Mouse (Mus musculus) limb, embryonic 14.5 days (tissue): Measurements from ENCODE around the gene Laptm5. TPM values are rescaled to one million over a fixed set of nuclear protein-coding genes. Genes with fewer than 3 reads are reported as not detected.

Experiments used
- ATAC-seq: fragments of 200-750 bp; cut with Nextera tagmentation; 2 replicates; pipeline ENCODE4 v1.8.0; 2017; ENCODE audit warnings: low read depth, moderate number of reproducible peaks, moderate TSS enrichment; ENCODE audit not compliant: low FRiP score
- DNase-seq: peaks from one replicate; pipeline ENCODE4 v3.0.0-alpha.2; 2015; ENCODE audit warnings: low spot score
- H3K27ac ChIP-seq: fragments of 300-500 bp; sonication (generic); replicated peaks from 2 replicates; pipeline ENCODE4 v1.5.1; 2014; ENCODE audit warnings: low read depth, mild to moderate bottlenecking, low read length, moderate library complexity, mixed read lengths
- H3K27me3 ChIP-seq: fragments of 300-500 bp; sonication (generic); 2 replicates; pipeline ENCODE4 v1.6.1; 2014; ENCODE audit warnings: low read length, mixed read lengths; ENCODE audit not compliant: control insufficient read depth, insufficient read depth
- H3K36me3 ChIP-seq: fragments of 300-500 bp; sonication (generic); 2 replicates; pipeline ENCODE4 v1.6.1; 2014; ENCODE audit warnings: mild to moderate bottlenecking, low read length, moderate library complexity, mixed read lengths; ENCODE audit not compliant: control insufficient read depth, insufficient read depth
- H3K4me1 ChIP-seq: fragments of 300-500 bp; sonication (generic); 2 replicates; pipeline ENCODE4 v1.6.1; 2014; ENCODE audit warnings: antibody characterized with exemption, low read length, mixed read lengths; ENCODE audit not compliant: control insufficient read depth, insufficient read depth
- H3K4me2 ChIP-seq: fragments of 300-500 bp; sonication (generic); replicated peaks from 2 replicates; pipeline ENCODE4 v1.6.1; 2014; ENCODE audit warnings: low read depth, mild to moderate bottlenecking, low read length, moderate library complexity; ENCODE audit not compliant: severe bottlenecking
- H3K4me3 ChIP-seq: fragments of 300-500 bp; sonication (generic); replicated peaks from 2 replicates; pipeline ENCODE4 v1.5.1; 2014; ENCODE audit warnings: low read length
- H3K9ac ChIP-seq: fragments of 300-500 bp; sonication (generic); 2 replicates; pipeline ENCODE4 v1.6.1; 2014; ENCODE audit warnings: mild to moderate bottlenecking, low read depth, low read length, moderate library complexity; ENCODE audit not compliant: severe bottlenecking
- H3K9me3 ChIP-seq: fragments of 300-500 bp; sonication (generic); 2 replicates; pipeline ENCODE4 v1.6.1; 2016; ENCODE audit warnings: low read length; ENCODE audit not compliant: control insufficient read depth
- POLR2A ChIP-seq: fragments of 200-500 bp; IDR thresholded peaks from 2 replicates; pipeline ENCODE4 v1.8.0; 2012; ENCODE audit warnings: inconsistent platforms, mild to moderate bottlenecking, moderate library complexity, borderline replicate concordance; ENCODE audit not compliant: insufficient read depth, insufficient read length; ENCODE audit errors: extremely low read depth
- WGBS: fragments of 180-500 bp; shearing (Covaris S2); extraction: QIAGEN DNeasy Blood & Tissue Kit; methylation state at CpG from one replicate; pipeline ENCODE4 v1.1.7; 2014; 5-methylcytosine and 5-hydroxymethylcytosine counted together
- polyA plus RNA-seq, 2 experiments: library from polyadenylated mRNA; depleted of rRNA in 1 of 2; stranded (reverse) in 1 of 2; unstranded in 1 of 2; fragments of >200 nt; fragmentation: Nextera tagmentation in 1 of 2; extraction: Ambion mirVana in 1 of 2; gene quantifications; 2 replicates each; pipeline versions ENCODE4 v1.2.1 to v1.2.3; 2012 to 2014

The Laptm5 gene
- polyA plus RNA-seq, 2 experiments, result 45.5 to 75.8 TPM

- no peak overlapping the region for H3K9ac ChIP-seq
Observed at GRCm38 (mm10) chr4:130896372-130896771, 16.6 kb upstream of the Laptm5 start.

GRCm38 (mm10) chr4:130899383-130899781 lies 13.5 kb upstream of the Laptm5 start:
- Histone ChIP-seq H3K4me3 (no peak overlapping the region), H3K4me2 (no peak overlapping the region), H3K9me3 (no peaks in the 10 kb centered on the region), H3K36me3 (no peaks in the 10 kb centered on the region), H3K27ac (no peak overlapping the region), H3K27me3 (no peaks in the 10 kb centered on the region), H3K9ac (no peak overlapping the region), H3K4me1 (peaks cover 8% of the 10 kb centered on the region)
- TF ChIP-seq POLR2A, result no peak
- 62% methylated on average over 2 of the region's 3 CpGs for WGBS
- ATAC-seq, result no peak
- no peak for DNase-seq

More at GRCm38 (mm10) chr4:130896372-130896771, 16.6 kb upstream of the Laptm5 start:
- Histone ChIP-seq H3K36me3 (no peaks in the 10 kb centered on the region), H3K4me1 (peaks cover 8% of the 10 kb centered on the region), H3K4me2 (no peak overlapping the region), H3K4me3 (no peak overlapping the region), H3K27me3 (no peaks in the 10 kb centered on the region), H3K27ac (no peak overlapping the region), H3K9me3 (no peaks in the 10 kb centered on the region)
- TF ChIP-seq POLR2A, result no peak
- 67% methylated on average over 2 of the region's 2 CpGs for WGBS
- DNase-seq (peak; percentile 56), ATAC-seq (no peak)

GRCm38 (mm10) chr4:130899782-130900427 lies 13.0 kb upstream of the Laptm5 start:
- Histone ChIP-seq H3K36me3 (no peaks in the 10 kb centered on the region), H3K27me3 (no peaks in the 10 kb centered on the region), H3K9ac (no peak overlapping the region), H3K27ac (no peak overlapping the region), H3K4me2 (no peak overlapping the region), H3K4me1 (peaks cover 13% of the 10 kb centered on the region), H3K9me3 (no peaks in the 10 kb centered on the region), H3K4me3 (no peak overlapping the region)
- ATAC-seq (no peak), DNase-seq (no peak)
- WGBS, result 69% methylated on average over 6 of the region's 6 CpGs
- TF ChIP-seq POLR2A, result no peak

GRCm38 (mm10) chr4:130900746-130901145 lies 12.2 kb upstream of the Laptm5 start:
- DNase-seq, result no peak
- Histone ChIP-seq H3K27ac (no peak overlapping the region; the same call in 1 of the 2 replicates), H3K27me3 (no peaks in the 10 kb centered on the region), H3K4me3 (no peak overlapping the region), H3K4me1 (peaks cover 15% of the 10 kb centered on the region), H3K36me3 (no peaks in the 10 kb centered on the region), H3K4me2 (no peak overlapping the region), H3K9me3 (no peaks in the 10 kb centered on the region), H3K9ac (no peak overlapping the region)
- no peak for ATAC-seq
- TF ChIP-seq POLR2A, result no peak
- WGBS, result 23% methylated on average over 7 of the region's 7 CpGs

GRCm38 (mm10) chr4:130902289-130902781 lies 10.6 kb upstream of the Laptm5 start:
- H3K4me1 ChIP-seq, result peaks cover 29% of the 10 kb centered on the region
- 58% methylated on average over 8 of the region's 8 CpGs for WGBS
- no peak overlapping the region for H3K27ac ChIP-seq
- no peak for DNase-seq
- no peak overlapping the region for H3K4me3 ChIP-seq
- H3K27me3 ChIP-seq, result no peaks in the 10 kb centered on the region
- no peak for ATAC-seq
- H3K36me3 ChIP-seq, result no peaks in the 10 kb centered on the region
- H3K4me2 ChIP-seq, result no peak overlapping the region
- no peak overlapping the region for H3K9ac ChIP-seq
- H3K9me3 ChIP-seq, result no peaks in the 10 kb centered on the region
- no peak for TF ChIP-seq POLR2A
